Mouse (Mus musculus): Measurements from ENCODE around the gene Ankmy1. TPM values are rescaled to one million over a fixed set of nuclear protein-coding genes. Genes with fewer than 3 reads are reported as not detected.

Ankmy1 gene
- polyA plus RNA-seq, 1 experiment = not detected

DNA sequence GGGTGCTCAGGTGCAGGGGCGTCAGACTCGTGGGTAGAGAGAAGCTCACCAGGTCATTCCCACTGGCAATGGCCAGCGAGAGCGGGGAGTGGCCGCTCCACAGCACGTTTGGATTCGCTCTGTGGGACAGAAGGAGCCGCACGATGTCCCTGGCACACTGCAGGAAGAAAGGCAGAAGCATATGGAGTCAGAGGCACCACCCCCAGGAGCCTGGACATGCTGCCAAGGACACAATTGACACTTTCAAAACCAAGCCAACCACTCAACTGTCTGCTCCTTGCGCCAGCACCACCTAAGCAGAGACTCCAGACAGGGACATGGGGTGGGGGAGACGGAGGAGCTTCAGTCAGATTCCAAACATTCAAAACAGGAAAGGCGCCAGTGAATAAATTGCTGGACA, 23.4 kb downstream of the Ankmy1 start:
- Histone ChIP-seq H3K27ac (ENCODE audit: insufficient read depth, low read depth, low read length) (no peak overlapping the region), H3K4me3 (ENCODE audit: insufficient read depth, low read length) (no peak overlapping the region), H3K4me1 (ENCODE audit: control insufficient read depth, insufficient read depth, low read length) (no peaks in the 10 kb centered on the region)
- no peak for TF ChIP-seq POLR2A (IDR thresholded peaks at IDR 0.05; ENCODE audit: borderline replicate concordance, low read depth, low read length)
- no peak for TF ChIP-seq CTCF (IDR thresholded peaks at IDR 0.05; ENCODE audit: low read depth, low read length)

DNA sequence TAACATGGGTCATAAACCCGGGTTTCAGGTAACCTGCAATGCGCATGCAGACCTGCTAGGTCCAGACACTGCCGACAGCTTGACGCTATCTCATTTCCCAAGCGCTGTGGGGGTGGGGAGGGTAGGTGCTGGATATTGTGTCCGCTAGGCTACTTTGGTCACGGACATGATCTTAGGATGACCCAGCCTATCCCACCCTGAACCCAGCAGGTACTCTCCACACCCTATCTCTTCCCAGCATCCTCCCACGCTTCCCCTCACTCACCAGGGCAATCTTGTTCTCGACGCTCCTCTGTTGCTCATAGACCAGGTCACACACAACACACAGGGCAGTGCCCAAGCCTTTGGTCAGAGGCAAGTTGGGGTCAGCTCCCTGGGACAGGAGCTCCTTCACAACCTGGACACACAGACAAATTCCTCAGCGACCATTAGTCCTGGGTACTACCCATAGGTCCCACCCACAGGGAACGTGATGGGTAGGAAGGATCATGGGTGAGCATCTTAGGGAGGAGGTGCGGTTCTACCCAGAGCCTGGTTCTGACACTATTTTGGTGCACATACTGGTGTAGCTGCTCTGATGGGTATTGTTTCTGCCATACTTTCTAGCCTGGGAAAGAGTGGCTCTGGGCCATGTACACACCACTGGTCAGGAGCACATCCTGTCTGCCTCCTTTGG, 24.5 kb downstream of the Ankmy1 start:
- TF ChIP-seq POLR2A (IDR thresholded peaks at IDR 0.05; ENCODE audit: borderline replicate concordance, low read depth, low read length) (no peak), CTCF (IDR thresholded peaks at IDR 0.05; ENCODE audit: low read depth, low read length) (no peak)
- Histone ChIP-seq H3K4me1 (ENCODE audit: control insufficient read depth, insufficient read depth, low read length) (no peaks in the 10 kb centered on the region), H3K4me3 (ENCODE audit: insufficient read depth, low read length) (no peak overlapping the region), H3K27ac (ENCODE audit: insufficient read depth, low read depth, low read length) (no peak overlapping the region)

DNA sequence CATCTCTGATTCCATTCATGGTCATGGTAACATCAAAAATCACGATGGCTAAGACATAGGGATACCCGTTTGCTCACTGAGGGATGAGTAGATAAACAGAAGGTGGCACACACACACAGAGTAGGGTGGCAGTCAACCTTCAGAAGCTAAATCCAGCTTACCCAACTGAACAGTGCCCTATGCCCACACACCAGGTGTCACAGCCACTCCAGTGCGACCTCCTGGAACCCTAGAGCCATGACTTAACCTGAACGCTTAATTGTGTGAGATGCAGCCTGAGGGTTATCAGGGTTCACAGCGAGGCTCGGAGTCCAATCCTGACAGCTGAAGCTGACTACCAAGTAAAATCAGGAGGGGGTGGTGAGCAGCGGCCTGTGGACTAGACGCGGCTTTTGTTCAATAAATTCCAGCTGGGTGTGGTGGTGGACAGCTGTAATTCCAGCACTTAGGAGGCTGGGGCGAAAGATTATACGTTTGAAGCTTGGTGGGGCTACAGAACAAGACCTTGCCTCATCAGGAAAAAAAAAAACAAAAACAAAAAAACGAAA, 25.2 kb downstream of the Ankmy1 start:
- TF ChIP-seq CTCF (IDR thresholded peaks at IDR 0.05; ENCODE audit: low read depth, low read length) = no peak
- no peak for TF ChIP-seq POLR2A (IDR thresholded peaks at IDR 0.05; ENCODE audit: borderline replicate concordance, low read depth, low read length)
- no peaks in the 10 kb centered on the region for H3K4me1 ChIP-seq (ENCODE audit: control insufficient read depth, insufficient read depth, low read length)
- no peak overlapping the region for H3K4me3 ChIP-seq (ENCODE audit: insufficient read depth, low read length)
- no peak overlapping the region for H3K27ac ChIP-seq (ENCODE audit: insufficient read depth, low read depth, low read length)

DNA sequence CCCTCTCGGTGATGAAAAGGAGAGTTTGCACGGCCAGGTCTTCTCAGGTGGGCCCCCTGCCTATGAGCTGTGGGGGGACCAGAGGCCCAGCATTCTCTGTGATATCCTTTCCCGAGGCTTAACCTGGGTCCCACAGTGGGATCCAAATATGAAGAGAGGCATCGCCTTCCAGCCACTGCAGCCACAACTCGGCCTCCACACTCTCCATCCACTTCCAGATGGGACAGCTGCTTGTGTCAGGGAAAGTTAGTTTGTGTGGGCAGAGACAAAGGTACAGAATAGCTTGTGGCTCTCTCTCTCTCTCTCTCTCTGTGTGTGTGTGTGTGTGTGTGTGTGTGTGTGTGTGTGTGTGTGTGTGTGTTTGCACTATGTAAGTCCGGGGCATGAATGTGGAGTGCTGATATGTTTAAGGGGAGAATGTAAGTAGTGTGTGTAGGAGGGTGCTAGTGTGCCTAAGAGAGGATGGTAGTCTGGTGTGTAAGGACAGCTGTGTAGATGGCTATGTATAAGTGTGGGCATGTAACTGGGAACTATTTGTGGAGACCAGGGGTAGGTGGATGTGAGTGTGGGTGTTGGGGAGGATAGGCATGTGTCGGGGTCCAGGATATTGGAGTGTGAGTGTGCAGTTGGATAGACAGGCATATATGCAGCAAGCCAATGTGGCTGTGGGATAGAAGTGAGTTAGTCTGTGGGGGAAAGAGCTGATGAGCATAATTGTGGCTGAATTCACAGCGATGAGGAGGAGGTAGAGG, 27.2 kb downstream of the Ankmy1 start:
- Histone ChIP-seq H3K4me3 (ENCODE audit: insufficient read depth, low read length) (no peak overlapping the region), H3K4me1 (ENCODE audit: control insufficient read depth, insufficient read depth, low read length) (no peaks in the 10 kb centered on the region), H3K27ac (ENCODE audit: insufficient read depth, low read depth, low read length) (no peak overlapping the region)
- no peak for TF ChIP-seq CTCF (IDR thresholded peaks at IDR 0.05; ENCODE audit: low read depth, low read length)
- no peak for TF ChIP-seq POLR2A (IDR thresholded peaks at IDR 0.05; ENCODE audit: borderline replicate concordance, low read depth, low read length)

DNA sequence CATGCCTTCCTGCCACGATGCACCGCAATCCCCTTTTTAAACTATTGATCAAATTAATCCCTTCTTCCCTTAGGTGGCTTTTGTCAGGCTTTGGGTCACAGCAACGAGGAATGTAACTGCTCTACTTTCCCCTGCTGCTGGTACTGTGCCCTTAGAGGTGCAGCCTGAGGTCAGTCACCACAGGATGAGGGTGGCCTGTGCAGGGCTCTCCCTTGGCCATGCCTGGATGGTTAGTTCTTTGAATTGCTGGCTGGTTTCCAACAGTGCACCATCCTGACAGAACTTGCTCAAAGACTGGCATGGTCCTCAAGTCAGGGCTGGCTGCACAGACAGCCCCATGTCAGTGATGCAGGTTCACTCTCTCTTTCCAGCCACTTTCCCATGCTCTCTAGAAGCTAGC, 28.7 kb downstream of the Ankmy1 start:
- Histone ChIP-seq H3K4me1 (ENCODE audit: control insufficient read depth, insufficient read depth, low read length) (no peaks in the 10 kb centered on the region), H3K4me3 (ENCODE audit: insufficient read depth, low read length) (no peak overlapping the region), H3K27ac (ENCODE audit: insufficient read depth, low read depth, low read length) (no peak overlapping the region)
- TF ChIP-seq CTCF (IDR thresholded peaks at IDR 0.05; ENCODE audit: low read depth, low read length) (no peak), POLR2A (IDR thresholded peaks at IDR 0.05; ENCODE audit: borderline replicate concordance, low read depth, low read length) (no peak)

DNA sequence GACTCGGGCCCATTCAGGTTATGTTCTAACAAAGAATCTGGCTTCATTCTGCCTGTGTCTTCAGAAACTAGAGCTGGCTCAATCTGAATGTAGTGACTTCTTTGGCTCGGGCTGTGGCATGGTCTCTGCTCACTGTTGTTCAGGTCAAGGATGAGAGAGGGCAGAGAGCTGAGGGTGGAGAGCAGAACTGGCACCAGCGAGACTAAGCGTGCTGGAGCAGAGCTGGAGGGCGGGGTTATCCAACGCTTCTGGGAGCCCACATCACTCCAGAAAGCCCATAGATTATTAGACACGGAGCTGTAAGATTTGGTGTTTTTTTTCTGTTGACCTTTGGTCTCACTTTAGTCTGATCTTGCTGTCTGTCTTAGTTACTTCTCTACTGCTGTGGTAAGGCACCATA, 30.0 kb downstream of the Ankmy1 start:
- H3K27ac ChIP-seq (ENCODE audit: insufficient read depth, low read depth, low read length) = no peak overlapping the region
- TF ChIP-seq CTCF (IDR thresholded peaks at IDR 0.05; ENCODE audit: low read depth, low read length) (no peak), POLR2A (IDR thresholded peaks at IDR 0.05; ENCODE audit: borderline replicate concordance, low read depth, low read length) (no peak)
- H3K4me3 ChIP-seq (ENCODE audit: insufficient read depth, low read length) = no peak overlapping the region
- no peaks in the 10 kb centered on the region for H3K4me1 ChIP-seq (ENCODE audit: control insufficient read depth, insufficient read depth, low read length)

DNA sequence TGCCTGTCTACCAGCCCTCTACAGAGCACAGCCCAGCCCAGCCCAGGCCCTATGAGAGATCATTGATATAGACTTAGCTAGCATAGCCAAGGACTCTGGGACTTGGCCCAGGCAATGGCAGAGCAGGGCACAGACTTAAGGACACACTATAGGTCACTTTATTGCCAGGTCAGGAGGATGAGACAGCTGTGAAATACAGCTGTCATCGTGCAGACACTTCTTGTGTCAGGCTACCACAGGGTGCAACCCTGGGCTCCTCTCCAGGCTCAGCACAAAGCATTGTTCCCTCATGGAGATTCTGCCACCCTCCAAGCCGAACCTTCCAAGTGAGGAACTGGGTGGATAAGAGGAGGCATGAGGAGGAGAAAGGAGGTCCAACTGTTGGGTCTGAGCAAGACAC, 32.7 kb downstream of the Ankmy1 start:
- H3K27ac ChIP-seq (ENCODE audit: insufficient read depth, low read depth, low read length) = no peak overlapping the region
- TF ChIP-seq CTCF (IDR thresholded peaks at IDR 0.05; ENCODE audit: low read depth, low read length) = no peak
- no peak for TF ChIP-seq POLR2A (IDR thresholded peaks at IDR 0.05; ENCODE audit: borderline replicate concordance, low read depth, low read length)
- no peaks in the 10 kb centered on the region for H3K4me1 ChIP-seq (ENCODE audit: control insufficient read depth, insufficient read depth, low read length)
- no peak overlapping the region for H3K4me3 ChIP-seq (ENCODE audit: insufficient read depth, low read length)

DNA sequence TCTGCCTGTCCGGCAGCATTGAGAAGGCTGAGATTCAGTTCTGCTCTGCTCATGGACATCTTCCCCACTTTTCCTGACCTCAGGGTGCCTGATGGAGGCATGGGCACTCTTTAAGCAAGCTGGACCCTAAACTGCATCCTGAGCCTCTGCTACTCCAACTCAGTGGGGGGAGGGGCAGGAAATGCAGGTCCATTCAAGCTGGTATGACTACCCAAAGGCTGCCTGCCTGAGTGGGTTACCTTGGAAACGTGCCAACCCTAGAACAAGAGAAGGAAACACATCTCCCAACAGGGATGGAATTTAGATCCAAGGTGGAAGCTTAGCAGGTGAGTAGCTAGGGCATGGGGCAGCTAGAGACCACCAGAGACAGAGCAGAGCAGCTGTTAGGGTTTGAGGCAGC, 36.5 kb downstream of the Ankmy1 start:
- TF ChIP-seq POLR2A (IDR thresholded peaks at IDR 0.05; ENCODE audit: borderline replicate concordance, low read depth, low read length) (no peak), CTCF (IDR thresholded peaks at IDR 0.05; ENCODE audit: low read depth, low read length) (no peak)
- Histone ChIP-seq H3K4me3 (ENCODE audit: insufficient read depth, low read length) (no peak overlapping the region), H3K27ac (ENCODE audit: insufficient read depth, low read depth, low read length) (no peak overlapping the region), H3K4me1 (ENCODE audit: control insufficient read depth, insufficient read depth, low read length) (no peaks in the 10 kb centered on the region)

DNA sequence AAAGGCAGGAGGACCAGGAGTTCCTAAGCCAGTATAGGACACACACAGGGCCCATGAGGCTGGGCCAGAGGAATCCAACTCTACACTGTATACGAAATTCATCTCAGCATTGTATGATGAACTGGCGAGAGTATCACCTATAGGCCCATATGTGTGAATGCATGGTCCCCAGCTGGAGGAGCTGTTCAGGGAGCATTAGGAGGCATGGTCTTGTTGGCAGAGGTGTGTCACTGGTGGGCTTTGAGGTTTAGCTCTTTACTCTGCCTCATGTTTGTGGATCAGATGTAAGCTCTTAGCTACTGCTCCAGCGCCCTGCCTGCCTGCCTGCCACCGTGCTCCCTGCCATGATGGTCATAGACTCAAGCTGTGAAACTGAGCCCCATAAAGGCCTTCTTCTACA, 39.4 kb downstream of the Ankmy1 start:
- H3K27ac ChIP-seq (ENCODE audit: insufficient read depth, low read depth, low read length) = no peak overlapping the region
- no peaks in the 10 kb centered on the region for H3K4me1 ChIP-seq (ENCODE audit: control insufficient read depth, insufficient read depth, low read length)
- H3K4me3 ChIP-seq (ENCODE audit: insufficient read depth, low read length) = no peak overlapping the region
- TF ChIP-seq CTCF (IDR thresholded peaks at IDR 0.05; ENCODE audit: low read depth, low read length) (no peak), POLR2A (IDR thresholded peaks at IDR 0.05; ENCODE audit: borderline replicate concordance, low read depth, low read length) (no peak)

DNA sequence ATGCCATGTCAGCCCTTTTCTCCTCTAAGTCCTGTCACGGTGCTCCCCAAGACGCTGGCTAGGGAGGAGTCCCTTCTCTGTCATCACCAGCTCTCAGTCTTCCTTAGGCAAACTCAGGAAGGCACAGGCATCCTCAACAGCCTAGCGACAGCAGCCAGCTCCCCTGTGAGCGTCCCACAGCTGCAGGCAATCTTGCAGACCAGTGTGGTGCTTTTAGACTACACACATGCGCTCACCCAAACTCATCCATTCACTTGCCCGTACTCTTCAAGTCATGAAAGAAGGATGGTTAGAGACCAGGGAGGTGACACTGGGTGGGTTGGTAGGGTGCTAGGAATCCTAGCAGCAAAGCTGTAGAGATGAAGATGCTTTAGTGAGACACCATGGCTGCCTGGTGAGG, 41.2 kb downstream of the Ankmy1 start:
- no peak overlapping the region for H3K27ac ChIP-seq (ENCODE audit: insufficient read depth, low read depth, low read length)
- TF ChIP-seq POLR2A (IDR thresholded peaks at IDR 0.05; ENCODE audit: borderline replicate concordance, low read depth, low read length) (no peak), CTCF (IDR thresholded peaks at IDR 0.05; ENCODE audit: low read depth, low read length) (no peak)
- no peaks in the 10 kb centered on the region for H3K4me1 ChIP-seq (ENCODE audit: control insufficient read depth, insufficient read depth, low read length)
- no peak overlapping the region for H3K4me3 ChIP-seq (ENCODE audit: insufficient read depth, low read length)
